Mouse (Mus musculus) Muller cell, postnatal 12 days (primary cell): Measurements from ENCODE around the gene Gm5286.
"Not testable (repeated sequence)": the region's sequence is repeated elsewhere in the genome, so short reads cannot be mapped to it uniquely, and the experiment has no call there.

ENCODE experiments used
- DNase-seq: peaks from one replicate; pipeline ENCODE4 v3.0.0-alpha.2; 2015; ENCODE audit errors: inconsistent ontology term

Gene Gm5286

GRCm38 (mm10) chr3:94196414-94196813 lies at the start of gene Gm5286:
TSS of gene Gm5286 (plus strand) at chr3:94196714.
- not testable (repeated sequence) for DNase-seq

GRCm38 (mm10) chr3:94167351-94167750 lies 29.2 kb upstream of the Gm5286 start:
- not testable (repeated sequence) for DNase-seq

GRCm38 (mm10) chr3:94178093-94178492 lies 18.4 kb upstream of the Gm5286 start, which contains the start of gene Gm10696:
TSS of gene Gm10696 (minus strand) at chr3:94178193.
- DNase-seq: not testable (repeated sequence)
